Comparison of ENCODE assay signal across 20 mouse cellular contexts in genomic region chr11:70129926-70130379, GRCm38 (mm10). TPM values are rescaled to one million over a fixed set of nuclear protein-coding genes. Genes with fewer than 3 reads are reported as not detected.
DNase-seq lines count a peak whose midpoint lies in the region; ATAC-seq lines count a peak whose summit lies in the region.
"Had no signal": no experiment of that assay in that cellular context is flagged by ENCODE, and none has a peak within 500 bp of the region (broad histone marks: within the 10 kb centered on the region; RNA-seq: fewer than 3 reads in every experiment).

TSS of gene Mgl2 (plus strand) at chr11:70130329.

- peak; percentile 95 for ATAC-seq in lung, embryonic 16.5 days (ENCODE audit: low read depth)
- ATAC-seq in hindbrain, embryonic 14.5 days (ENCODE audit: low FRiP score) = no peak
- ATAC-seq: intestine, postnatal 0 days; liver, postnatal 0 days; Patski had no signal

- H3K27me3 ChIP-seq in lung, embryonic 16.5 days (ENCODE audit: control insufficient read depth, insufficient read depth, low read depth, low read length) = no peaks in the 10 kb centered on the region
- no peaks in the 10 kb centered on the region for H3K27me3 ChIP-seq in hindbrain, embryonic 10.5 days (ENCODE audit: insufficient read depth, poor library complexity, severe bottlenecking)
- no peaks in the 10 kb centered on the region for H3K27me3 ChIP-seq in hindbrain, embryonic 14.5 days (ENCODE audit: control insufficient read depth, insufficient read depth, low read length)
- H3K27me3 ChIP-seq: hindbrain, embryonic 12.5 days; limb, embryonic 12.5 days; stomach, embryonic 15.5 days had no signal

- H3K9me3 ChIP-seq in lung, embryonic 16.5 days (ENCODE audit: control insufficient read depth, low read length) = no peaks in the 10 kb centered on the region
- H3K9me3 ChIP-seq in hindbrain, embryonic 10.5 days = no peaks in the 10 kb centered on the region
- no peaks in the 10 kb centered on the region for H3K9me3 ChIP-seq in hindbrain, embryonic 14.5 days (ENCODE audit: control insufficient read depth, low read length)
- H3K9me3 ChIP-seq: hindbrain, embryonic 12.5 days; limb, embryonic 12.5 days; stomach, embryonic 15.5 days had no signal

- peak within 1 kb of the TSS; percentile 20; the same call in 1 of the 2 replicates for H3K4me2 ChIP-seq in lung, embryonic 16.5 days (ENCODE audit: low read depth, low read length)
- H3K4me2 ChIP-seq in hindbrain, embryonic 14.5 days (replicated peaks) = no peak within 1 kb of the TSS
- H3K4me2 ChIP-seq: hindbrain, embryonic 12.5 days; limb, embryonic 12.5 days; stomach, embryonic 15.5 days had no signal

- H3K9ac ChIP-seq in lung, embryonic 16.5 days (ENCODE audit: low read length) = no peak within 1 kb of the TSS
- H3K9ac ChIP-seq in hindbrain, embryonic 14.5 days = no peak within 1 kb of the TSS
- H3K9ac ChIP-seq: hindbrain, embryonic 12.5 days; limb, embryonic 12.5 days; liver, postnatal 0 days; stomach, embryonic 15.5 days had no signal

- H3K36me3 ChIP-seq in lung, embryonic 16.5 days (ENCODE audit: control insufficient read depth, insufficient read depth, low read length) = no peaks in the 10 kb centered on the region
- H3K36me3 ChIP-seq in hindbrain, embryonic 10.5 days = no peaks in the 10 kb centered on the region
- no peaks in the 10 kb centered on the region for H3K36me3 ChIP-seq in hindbrain, embryonic 14.5 days (replicated peaks; ENCODE audit: control insufficient read depth, insufficient read depth)
- H3K36me3 ChIP-seq: hindbrain, embryonic 12.5 days; limb, embryonic 12.5 days; stomach, embryonic 15.5 days had no signal

- no peak for DNase-seq in urinary bladder, adult 2 months (ENCODE audit: low spot score)
- no peak for DNase-seq in urinary bladder, postnatal 14 days (ENCODE audit: low spot score)
- DNase-seq in heart, adult 9 months (ENCODE audit: low spot score in 2 of 2) = peak; percentile 19 to 46
- DNase-seq in skeletal muscle tissue, adult 2 months (ENCODE audit: low read depth, low spot score) = peak; percentile 48
- no peak for DNase-seq in thymus, postnatal 0 days (ENCODE audit: low spot score)
- DNase-seq in hindbrain, embryonic 10.5 days (ENCODE audit: low spot score) = no peak
- DNase-seq in hindbrain, embryonic 14.5 days (ENCODE audit: low spot score) = no peak
- DNase-seq: cerebellum, adult 9-11 months; kidney, postnatal 4 days; liver, postnatal 0 days; midbrain, embryonic 14.5 days; right cerebral cortex, postnatal 25 days; thymus, postnatal 4 days had no signal

- peak within 1 kb of the TSS; percentile 49; the same call in 1 of the 2 replicates for H3K27ac ChIP-seq in lung, embryonic 16.5 days (ENCODE audit: low read length)
- H3K27ac ChIP-seq in hindbrain, embryonic 10.5 days = no peak within 1 kb of the TSS
- no peak within 1 kb of the TSS for H3K27ac ChIP-seq in hindbrain, embryonic 14.5 days
- H3K27ac ChIP-seq: hindbrain, embryonic 12.5 days; limb, embryonic 12.5 days; stomach, embryonic 15.5 days had no signal

- WGBS in lung, embryonic 16.5 days = 28% methylated on average over 9 of the region's 9 CpGs
- WGBS in hindbrain, embryonic 10.5 days = 85% methylated on average over 9 of the region's 9 CpGs
- 89% methylated on average over 9 of the region's 9 CpGs for WGBS in hindbrain, embryonic 14.5 days

- peaks cover 17% of the 10 kb centered on the region; the same call in 1 of the 2 replicates for H3K4me1 ChIP-seq in lung, embryonic 16.5 days (replicated peaks; ENCODE audit: control insufficient read depth, insufficient read depth, low read length)
- no peaks in the 10 kb centered on the region for H3K4me1 ChIP-seq in hindbrain, embryonic 10.5 days (replicated peaks)
- no peaks in the 10 kb centered on the region for H3K4me1 ChIP-seq in hindbrain, embryonic 14.5 days (replicated peaks; ENCODE audit: control insufficient read depth, insufficient read depth, low read length)
- H3K4me1 ChIP-seq: hindbrain, embryonic 12.5 days; limb, embryonic 12.5 days; stomach, embryonic 15.5 days had no signal

- H3K4me3 ChIP-seq in lung, embryonic 16.5 days (ENCODE audit: low read length) = no peak within 1 kb of the TSS
- H3K4me3 ChIP-seq in hindbrain, embryonic 10.5 days = no peak within 1 kb of the TSS
- H3K4me3 ChIP-seq in hindbrain, embryonic 14.5 days (replicated peaks; ENCODE audit: low read length) = no peak within 1 kb of the TSS
- H3K4me3 ChIP-seq: hindbrain, embryonic 12.5 days; limb, embryonic 12.5 days; stomach, embryonic 15.5 days had no signal

RNA-seq across cellular contexts. Expression of gene Mgl2, which starts in this region (rescaled TPM):
- 41.3 and 51.9 TPM in 2 replicates for polyA plus RNA-seq in urinary bladder, adult 2 months (2012; rRNA removed)
- polyA plus RNA-seq in lung, embryonic 16.5 days (2015; fragmentation: Nextera tagmentation; extraction: Ambion mirVana) = 2.1 and 2.4 TPM in 2 replicates
- polyA plus RNA-seq in thymus, postnatal 0 days (2015; fragmentation: Nextera tagmentation; extraction: Ambion mirVana) = 5.3 and 6.0 TPM in 2 replicates
- not detected in 2 replicates for polyA plus RNA-seq in hindbrain, embryonic 10.5 days (2016; fragmentation: Nextera tagmentation; extraction: Ambion mirVana)
- 0.93 and 1.1 TPM in 2 replicates for polyA plus RNA-seq in hindbrain, embryonic 14.5 days (2014; fragmentation: Nextera tagmentation; extraction: Ambion mirVana)
- polyA plus RNA-seq: embryonic facial prominence, embryonic 11.5 days; limb, embryonic 12.5 days; Patski had no signal

Comparison
In these comparisons a context has a peak if more than half of its experiments do, and no peak if none do; other contexts are left out.
1. DNase-seq: peak in heart, adult 9 months (2 of 2) and skeletal muscle tissue, adult 2 months (single experiment); none in urinary bladder, adult 2 months (single experiment), urinary bladder, postnatal 14 days (single experiment), thymus, postnatal 0 days (single experiment), hindbrain, embryonic 10.5 days (single experiment) and hindbrain, embryonic 14.5 days (single experiment).